Mouse (Mus musculus): ENCODE data around the gene Kcnh1. TPM values are rescaled to one million over a fixed set of nuclear protein-coding genes. Genes with fewer than 3 reads are reported as not detected.

Kcnh1 gene
- polyA plus RNA-seq, 1 experiment from 2014 or later, result 3.0 TPM

DNA sequence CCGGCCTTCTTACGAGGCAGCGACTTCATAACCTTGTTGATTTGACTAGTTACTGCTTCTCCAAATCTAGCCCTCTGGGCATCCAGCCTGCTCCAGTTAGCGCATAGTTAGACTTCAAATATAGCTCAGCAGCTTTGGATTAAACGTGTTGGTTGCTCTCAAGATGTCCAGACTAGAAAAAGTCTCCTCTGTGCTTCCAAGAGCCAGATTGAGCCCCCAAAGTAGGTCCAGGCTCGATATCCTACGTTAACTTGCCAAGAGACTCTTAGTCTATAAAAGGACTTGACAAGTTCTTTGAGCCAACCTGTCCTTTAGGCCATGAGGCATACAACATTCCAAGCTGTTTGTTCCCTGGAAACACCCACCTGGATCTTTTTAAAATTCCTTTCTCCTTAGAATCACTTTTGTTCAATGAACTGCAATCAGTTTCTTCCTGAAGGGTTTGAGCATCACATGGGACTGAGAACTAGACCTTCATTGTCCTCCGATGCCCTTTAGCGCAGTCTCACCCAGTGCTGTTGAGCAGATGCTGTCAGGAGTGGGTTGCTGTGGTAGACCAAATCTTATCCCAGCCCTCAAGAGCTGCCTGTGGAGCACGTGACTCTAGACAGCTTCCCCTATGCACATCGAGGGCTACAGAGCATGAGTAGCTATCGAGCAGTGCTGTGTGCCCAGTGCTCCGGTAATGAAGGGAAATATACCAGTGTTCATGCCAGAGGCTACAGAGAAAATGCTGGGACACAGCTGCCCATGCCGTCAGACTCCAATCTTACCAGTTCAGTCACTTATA, 231.0 kb downstream of the Kcnh1 start:
- ATAC-seq, result no peak
- no peak overlapping the region for H3K4me3 ChIP-seq (ENCODE audit: low read depth, low read length)
- H3K27ac ChIP-seq (ENCODE audit: low read length), result no peak overlapping the region
- 87% methylated on average over 14 of the region's 14 CpGs for WGBS
- H3K36me3 ChIP-seq (ENCODE audit: control insufficient read depth, insufficient read depth, low read length), result no peaks in the 10 kb centered on the region
- no peak overlapping the region for H3K9ac ChIP-seq (ENCODE audit: low read depth, low read length)
- no peak overlapping the region for H3K4me2 ChIP-seq (ENCODE audit: low read length)
- no peaks in the 10 kb centered on the region for H3K4me1 ChIP-seq (ENCODE audit: control insufficient read depth, insufficient read depth, low read length)
- H3K9me3 ChIP-seq (replicated peaks; ENCODE audit: control insufficient read depth, low read length, poor library complexity, severe bottlenecking), result no peaks in the 10 kb centered on the region
- H3K27me3 ChIP-seq (ENCODE audit: control insufficient read depth, insufficient read depth, low read depth, low read length), result no peaks in the 10 kb centered on the region

DNA sequence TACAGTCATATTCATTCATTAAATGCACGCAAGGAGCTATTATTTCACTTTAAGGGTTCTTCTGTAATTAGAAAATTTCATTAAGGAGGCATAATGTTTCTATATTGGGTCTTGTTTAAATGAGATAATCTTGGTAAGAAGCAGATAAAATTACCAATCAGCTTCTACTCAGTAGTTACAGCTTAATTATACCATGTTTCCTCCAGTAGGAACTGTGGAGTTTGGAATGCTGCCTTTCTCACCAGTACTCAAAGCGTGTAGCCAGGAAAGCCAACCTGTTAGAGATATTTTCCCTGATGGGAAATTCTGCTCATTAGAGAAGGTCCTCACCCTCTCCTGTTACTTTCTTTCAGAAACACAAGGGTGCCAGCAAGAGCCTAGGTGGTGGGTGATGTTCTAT, 240.8 kb downstream of the Kcnh1 start:
- Histone ChIP-seq H3K36me3 (ENCODE audit: control insufficient read depth, insufficient read depth, low read length) (no peaks in the 10 kb centered on the region), H3K9me3 (replicated peaks; ENCODE audit: control insufficient read depth, low read length, poor library complexity, severe bottlenecking) (no peaks in the 10 kb centered on the region), H3K4me2 (ENCODE audit: low read length) (no peak overlapping the region), H3K27ac (ENCODE audit: low read length) (no peak overlapping the region), H3K9ac (ENCODE audit: low read depth, low read length) (no peak overlapping the region), H3K27me3 (ENCODE audit: control insufficient read depth, insufficient read depth, low read depth, low read length) (no peaks in the 10 kb centered on the region), H3K4me1 (ENCODE audit: control insufficient read depth, insufficient read depth, low read length) (no peaks in the 10 kb centered on the region), H3K4me3 (ENCODE audit: low read depth, low read length) (no peak overlapping the region)
- no peak for ATAC-seq
- WGBS, result 93% methylated on average over 2 of the region's 2 CpGs

DNA sequence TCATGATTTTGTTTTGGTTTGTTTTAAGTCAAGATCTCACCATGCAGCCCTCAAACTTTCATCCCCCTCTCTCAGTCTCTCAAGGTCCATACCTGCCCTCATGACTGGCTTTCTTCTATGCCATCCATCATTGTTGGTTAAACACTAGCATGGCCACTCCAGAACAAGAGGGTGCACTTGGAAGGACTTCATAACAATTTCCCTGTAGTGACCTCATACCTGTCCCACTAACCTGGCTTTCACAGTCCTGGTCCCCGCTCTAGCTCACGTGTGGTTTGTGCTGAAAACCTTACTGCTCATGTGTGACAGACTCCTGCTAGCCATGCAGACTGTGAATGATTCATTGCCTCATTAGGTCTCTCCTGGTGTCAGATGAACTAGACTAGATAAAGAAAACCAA, 244.9 kb downstream of the Kcnh1 start:
- Histone ChIP-seq H3K36me3 (ENCODE audit: control insufficient read depth, insufficient read depth, low read length) (no peaks in the 10 kb centered on the region), H3K4me1 (ENCODE audit: control insufficient read depth, insufficient read depth, low read length) (peaks cover 7% of the 10 kb centered on the region; the same call in 1 of the 2 replicates), H3K27me3 (ENCODE audit: control insufficient read depth, insufficient read depth, low read depth, low read length) (no peaks in the 10 kb centered on the region), H3K4me2 (ENCODE audit: low read length) (no peak overlapping the region), H3K9me3 (replicated peaks; ENCODE audit: control insufficient read depth, low read length, poor library complexity, severe bottlenecking) (no peaks in the 10 kb centered on the region), H3K9ac (ENCODE audit: low read depth, low read length) (no peak overlapping the region), H3K27ac (ENCODE audit: low read length) (no peak overlapping the region), H3K4me3 (ENCODE audit: low read depth, low read length) (no peak overlapping the region)
- WGBS, result 90% methylated on average over 2 of the region's 2 CpGs
- no peak for ATAC-seq

DNA sequence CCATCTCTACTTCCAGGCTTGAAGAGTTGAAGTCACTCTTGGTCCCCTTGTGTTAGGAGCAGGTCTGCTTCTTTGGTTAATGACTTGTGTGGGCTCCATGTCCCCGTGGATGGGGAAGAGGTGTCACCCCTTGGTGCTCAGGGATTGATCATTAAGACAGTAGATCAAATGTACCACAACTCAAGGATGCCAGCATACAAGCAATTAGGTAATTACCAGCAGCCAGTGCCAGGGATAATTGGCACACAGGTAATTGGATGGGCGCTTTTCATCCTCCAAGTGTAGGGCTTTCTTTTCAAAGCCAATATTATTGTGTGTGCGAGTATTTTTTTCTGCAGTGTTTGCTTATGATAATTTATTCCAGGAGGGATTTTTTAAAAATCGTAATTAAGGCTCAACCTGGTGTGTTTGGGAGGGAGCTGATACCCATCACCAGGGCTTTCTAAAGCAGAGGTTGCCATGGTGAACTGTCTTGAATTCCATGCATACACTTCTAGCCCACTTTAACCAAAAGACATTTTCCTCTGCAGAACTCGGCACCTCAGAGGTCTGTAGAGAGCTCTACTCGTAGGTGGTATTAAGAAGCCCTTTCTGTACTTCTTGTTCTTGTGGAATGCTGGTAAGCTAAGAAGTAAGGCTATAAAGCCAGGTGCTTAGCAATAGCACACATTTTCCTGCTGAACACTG, 248.7 kb downstream of the Kcnh1 start:
- Histone ChIP-seq H3K27me3 (ENCODE audit: control insufficient read depth, insufficient read depth, low read depth, low read length) (no peaks in the 10 kb centered on the region), H3K9me3 (replicated peaks; ENCODE audit: control insufficient read depth, low read length, poor library complexity, severe bottlenecking) (no peaks in the 10 kb centered on the region), H3K4me3 (ENCODE audit: low read depth, low read length) (no peak overlapping the region), H3K36me3 (ENCODE audit: control insufficient read depth, insufficient read depth, low read length) (no peaks in the 10 kb centered on the region), H3K4me2 (ENCODE audit: low read length) (no peak overlapping the region), H3K27ac (ENCODE audit: low read length) (peak overlapping the region; percentile 48), H3K9ac (ENCODE audit: low read depth, low read length) (no peak overlapping the region), H3K4me1 (ENCODE audit: control insufficient read depth, insufficient read depth, low read length) (peaks cover 17% of the 10 kb centered on the region)
- 46% methylated on average over 6 of the region's 6 CpGs for WGBS
- ATAC-seq, result peak; percentile 49

DNA sequence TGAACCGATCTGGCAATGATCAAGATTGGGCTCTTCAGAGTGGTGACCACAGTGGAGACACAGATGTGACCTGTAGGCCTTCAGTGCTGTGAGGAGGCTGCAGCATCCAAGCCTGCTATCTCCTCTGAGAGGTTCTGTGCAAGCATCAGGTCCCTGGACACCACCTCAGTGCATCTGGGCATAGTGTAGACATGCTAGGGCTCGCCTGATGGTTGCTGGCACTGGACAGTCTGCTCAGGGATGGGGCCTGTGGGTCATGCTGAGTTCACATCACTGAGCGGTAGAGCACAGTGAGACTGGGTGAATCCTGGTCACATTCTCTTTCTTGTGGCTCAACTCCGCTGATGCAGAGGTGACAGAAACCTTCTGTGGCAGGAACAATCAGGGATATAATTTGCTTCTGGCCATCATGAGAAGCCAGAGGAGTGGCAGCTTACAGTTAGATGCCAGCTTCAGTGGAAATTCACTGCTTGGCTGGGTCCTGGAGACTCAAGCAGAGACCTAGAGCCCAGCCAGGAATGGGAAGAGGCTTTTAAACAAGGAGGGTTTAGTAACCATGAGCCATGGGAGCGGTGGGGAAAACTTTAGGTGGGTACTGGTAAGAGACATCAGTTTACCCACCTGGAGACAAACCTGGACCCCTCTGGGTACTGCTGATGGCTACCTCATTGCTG, 252.3 kb downstream of the Kcnh1 start:
- H3K4me2 ChIP-seq (ENCODE audit: low read length), result no peak overlapping the region
- no peak overlapping the region for H3K4me3 ChIP-seq (ENCODE audit: low read depth, low read length)
- no peaks in the 10 kb centered on the region for H3K27me3 ChIP-seq (ENCODE audit: control insufficient read depth, insufficient read depth, low read depth, low read length)
- no peak overlapping the region for H3K9ac ChIP-seq (ENCODE audit: low read depth, low read length)
- no peak overlapping the region; the same call in 1 of the 2 replicates for H3K27ac ChIP-seq (ENCODE audit: low read length)
- ATAC-seq, result no peak
- no peaks in the 10 kb centered on the region for H3K36me3 ChIP-seq (ENCODE audit: control insufficient read depth, insufficient read depth, low read length)
- WGBS, result 89% methylated on average over 5 of the region's 5 CpGs
- H3K4me1 ChIP-seq (ENCODE audit: control insufficient read depth, insufficient read depth, low read length), result peaks cover 27% of the 10 kb centered on the region
- H3K9me3 ChIP-seq (replicated peaks; ENCODE audit: control insufficient read depth, low read length, poor library complexity, severe bottlenecking), result no peaks in the 10 kb centered on the region

DNA sequence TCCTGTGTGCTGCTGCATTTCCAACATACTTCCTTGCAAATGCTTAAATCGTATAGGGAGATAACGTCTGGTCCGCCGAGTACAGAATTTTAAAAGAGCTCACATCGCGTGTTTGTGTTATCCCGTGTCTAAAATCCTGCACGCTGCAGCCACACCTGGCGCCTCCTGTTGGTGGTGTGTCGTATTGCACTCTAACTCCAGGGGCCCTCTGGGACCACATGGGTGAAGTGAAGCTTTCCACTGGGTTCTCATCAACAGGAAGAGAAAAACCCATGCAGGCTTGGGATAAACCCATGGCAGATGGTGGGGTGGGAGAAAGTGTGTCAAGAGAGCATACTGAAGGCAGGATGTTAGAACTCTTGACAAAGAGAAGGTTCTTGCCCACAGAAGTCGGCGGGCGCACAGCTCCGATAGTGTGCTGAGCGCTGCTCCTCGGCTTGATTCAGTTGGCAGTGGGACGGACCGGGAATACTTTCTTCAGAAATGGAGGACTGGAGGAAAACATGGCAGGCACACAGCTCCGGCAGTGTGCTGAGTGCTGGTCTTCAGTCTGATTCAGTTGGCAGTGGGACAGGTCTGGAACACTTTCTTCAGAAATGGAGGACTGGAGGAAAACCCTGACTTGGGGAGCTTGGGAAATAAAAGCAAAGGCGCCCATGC, 253.6 kb downstream of the Kcnh1 start:
- Histone ChIP-seq H3K4me1 (ENCODE audit: control insufficient read depth, insufficient read depth, low read length) (peaks cover 27% of the 10 kb centered on the region), H3K27me3 (ENCODE audit: control insufficient read depth, insufficient read depth, low read depth, low read length) (no peaks in the 10 kb centered on the region), H3K27ac (ENCODE audit: low read length) (peak overlapping the region; percentile 63), H3K9ac (ENCODE audit: low read depth, low read length) (no peak overlapping the region), H3K36me3 (ENCODE audit: control insufficient read depth, insufficient read depth, low read length) (no peaks in the 10 kb centered on the region), H3K4me3 (ENCODE audit: low read depth, low read length) (no peak overlapping the region), H3K9me3 (replicated peaks; ENCODE audit: control insufficient read depth, low read length, poor library complexity, severe bottlenecking) (no peaks in the 10 kb centered on the region), H3K4me2 (ENCODE audit: low read length) (no peak overlapping the region)
- 65% methylated on average over 20 of the region's 20 CpGs for WGBS
- peak; percentile 12; the same call in 1 of the 2 replicates for ATAC-seq

DNA sequence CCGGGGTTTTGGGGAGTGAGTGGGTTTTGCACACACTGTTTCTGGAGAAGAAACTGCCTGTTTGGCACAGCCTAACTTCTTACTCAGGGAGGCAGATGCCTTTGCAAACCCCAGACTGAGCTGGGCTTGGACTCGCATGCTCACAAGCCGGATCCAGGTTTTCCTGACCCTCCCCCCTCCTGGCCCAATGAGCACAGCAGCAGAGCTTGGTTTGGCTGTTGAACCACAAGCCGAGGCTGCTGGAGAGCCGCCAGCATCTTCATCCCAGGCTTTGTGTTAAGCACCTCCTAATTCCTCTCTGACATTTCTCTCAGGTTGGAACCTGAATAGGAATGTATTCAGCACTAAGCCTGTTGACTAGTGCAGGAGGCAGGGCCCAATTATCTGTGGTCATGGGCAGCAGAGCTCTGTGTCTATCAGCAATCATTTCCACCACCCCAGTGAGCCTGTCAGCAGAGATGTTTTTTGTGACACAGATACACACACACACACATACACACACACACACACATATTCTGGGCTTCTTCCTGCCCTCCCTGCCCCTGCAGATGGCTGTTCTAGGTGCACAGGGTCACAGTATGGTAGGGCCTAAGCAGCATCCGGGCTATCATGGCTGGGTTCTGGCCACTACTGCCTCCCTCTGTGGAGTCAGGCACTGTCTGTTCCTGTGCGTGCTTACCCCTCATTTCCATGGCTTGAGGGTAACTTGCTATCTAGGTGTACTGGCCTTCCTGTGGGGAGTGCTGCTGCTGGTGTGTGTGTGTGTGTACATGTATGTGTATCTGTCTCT, 254.3 kb downstream of the Kcnh1 start:
- H3K4me2 ChIP-seq (ENCODE audit: low read length), result no peak overlapping the region
- peak; percentile 78 for ATAC-seq

DNA sequence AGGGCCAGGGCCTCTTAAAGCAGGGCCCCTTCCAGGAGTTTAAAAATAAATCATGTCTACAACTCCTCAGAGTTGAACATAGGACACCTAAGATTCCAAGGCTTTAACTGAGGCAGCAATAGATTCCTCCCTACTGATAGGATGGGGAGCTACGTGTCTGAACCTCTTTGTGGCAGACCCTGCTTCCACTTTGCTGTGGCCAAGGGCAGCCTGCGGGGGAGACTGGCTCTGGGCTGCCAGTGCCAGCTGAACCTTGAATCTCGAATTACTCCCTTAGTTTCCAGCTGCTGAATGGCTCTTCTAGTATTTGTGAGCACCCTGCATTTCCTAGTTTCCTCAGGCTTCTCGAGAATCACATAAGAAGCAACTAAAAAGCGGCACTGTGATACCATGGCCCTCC, 255.6 kb downstream of the Kcnh1 start:
- no peak for ATAC-seq
- Histone ChIP-seq H3K27me3 (ENCODE audit: control insufficient read depth, insufficient read depth, low read depth, low read length) (no peaks in the 10 kb centered on the region), H3K4me1 (ENCODE audit: control insufficient read depth, insufficient read depth, low read length) (peaks cover 20% of the 10 kb centered on the region), H3K9me3 (replicated peaks; ENCODE audit: control insufficient read depth, low read length, poor library complexity, severe bottlenecking) (no peaks in the 10 kb centered on the region), H3K9ac (ENCODE audit: low read depth, low read length) (no peak overlapping the region), H3K27ac (ENCODE audit: low read length) (no peak overlapping the region), H3K4me2 (ENCODE audit: low read length) (no peak overlapping the region), H3K4me3 (ENCODE audit: low read depth, low read length) (no peak overlapping the region), H3K36me3 (ENCODE audit: control insufficient read depth, insufficient read depth, low read length) (no peaks in the 10 kb centered on the region)
- 69% methylated on average over 5 of the region's 5 CpGs for WGBS

More for the DNA sequence above, 254.3 kb downstream of the Kcnh1 start:
- no peaks in the 10 kb centered on the region for H3K9me3 ChIP-seq (replicated peaks; ENCODE audit: control insufficient read depth, low read length, poor library complexity, severe bottlenecking)
- peak overlapping the region; percentile 63 for H3K27ac ChIP-seq (ENCODE audit: low read length)
- no peaks in the 10 kb centered on the region for H3K27me3 ChIP-seq (ENCODE audit: control insufficient read depth, insufficient read depth, low read depth, low read length)
- H3K4me1 ChIP-seq (ENCODE audit: control insufficient read depth, insufficient read depth, low read length), result peaks cover 21% of the 10 kb centered on the region
- no peaks in the 10 kb centered on the region for H3K36me3 ChIP-seq (ENCODE audit: control insufficient read depth, insufficient read depth, low read length)
- 31% methylated on average over 7 of the region's 7 CpGs for WGBS
- no peak overlapping the region for H3K4me3 ChIP-seq (ENCODE audit: low read depth, low read length)
- H3K9ac ChIP-seq (ENCODE audit: low read depth, low read length), result no peak overlapping the region

Measured in midbrain, embryonic 16.5 days (tissue).